Mouse (Mus musculus) lung, adult 2 months (tissue): Measurements from ENCODE around the gene Gramd4. TPM values are rescaled to one million over a fixed set of nuclear protein-coding genes. Genes with fewer than 3 reads are reported as not detected.

Source experiments
- DNase-seq: peaks from one replicate; pipeline ENCODE4 v3.0.0; 2022
- H3K4me1 ChIP-seq: fragments of 200-500 bp; 2 replicates; pipeline ENCODE4 v1.6.1; 2011; ENCODE audit warnings: low read length; ENCODE audit not compliant: control insufficient read depth, insufficient read depth
- H3K4me3 ChIP-seq: fragments of 200-500 bp; replicated peaks from 2 replicates; pipeline ENCODE3; 2011; ENCODE audit warnings: low read depth, mild to moderate bottlenecking, control low read depth, low read length; ENCODE audit errors: extremely low read depth
- CTCF ChIP-seq: fragments of 200-500 bp; IDR thresholded peaks from 2 replicates; pipeline ENCODE4 v1.5.1; 2011; ENCODE audit warnings: mild to moderate bottlenecking, low read length, control low read depth; ENCODE audit not compliant: insufficient read depth
- POLR2A ChIP-seq: fragments of 200-500 bp; IDR thresholded peaks from 2 replicates; pipeline ENCODE4 v1.6.1; 2011; ENCODE audit warnings: low read depth, mild to moderate bottlenecking, control low read depth, low read length, borderline replicate concordance; ENCODE audit errors: extremely low read depth
- WGBS: fragments of 180-500 bp; shearing (Covaris S2); methylation state at CpG from one replicate; pipeline ENCODE4 v1.1.7; 2018; 5-methylcytosine and 5-hydroxymethylcytosine counted together
- polyA plus RNA-seq: library from polyadenylated mRNA; depleted of rRNA; stranded (reverse); fragments of >200 nt; gene quantifications from 2 replicates; pipeline ENCODE4 v1.2.3, GENCODE M21; 2012

Gene Gramd4
- polyA plus RNA-seq, 1 experiment, result 24.4 TPM

DNA sequence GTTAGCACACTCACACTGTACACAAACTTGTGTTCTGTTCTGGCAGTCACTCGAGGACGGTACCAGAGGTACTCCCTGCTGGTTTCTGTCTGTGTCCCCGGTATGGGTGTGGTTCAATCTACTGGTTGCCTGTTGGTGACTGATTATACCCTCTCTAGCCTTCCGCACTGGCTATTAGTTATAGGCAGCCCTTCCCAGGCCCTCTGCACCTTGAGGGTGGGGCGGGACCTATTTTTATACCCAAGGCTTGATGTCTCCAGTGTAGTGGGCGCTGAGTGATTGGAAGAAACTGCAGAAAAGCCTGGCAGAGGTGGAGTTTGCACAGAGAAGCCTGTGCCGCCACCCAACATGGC, 47.8 kb downstream of the Gramd4 start:
- no peaks in the 10 kb centered on the region for H3K4me1 ChIP-seq
- no peak for DNase-seq
- TF ChIP-seq CTCF, result no peak
- no peak overlapping the region for H3K4me3 ChIP-seq
- WGBS, result 85% methylated on average over 7 of the region's 7 CpGs

GRCm38 (mm10) chr15:86105751-86106150, 48.3 kb downstream of the Gramd4 start:
- H3K4me1 ChIP-seq, result no peaks in the 10 kb centered on the region
- WGBS, result 60% methylated on average over 6 of the region's 6 CpGs

DNA sequence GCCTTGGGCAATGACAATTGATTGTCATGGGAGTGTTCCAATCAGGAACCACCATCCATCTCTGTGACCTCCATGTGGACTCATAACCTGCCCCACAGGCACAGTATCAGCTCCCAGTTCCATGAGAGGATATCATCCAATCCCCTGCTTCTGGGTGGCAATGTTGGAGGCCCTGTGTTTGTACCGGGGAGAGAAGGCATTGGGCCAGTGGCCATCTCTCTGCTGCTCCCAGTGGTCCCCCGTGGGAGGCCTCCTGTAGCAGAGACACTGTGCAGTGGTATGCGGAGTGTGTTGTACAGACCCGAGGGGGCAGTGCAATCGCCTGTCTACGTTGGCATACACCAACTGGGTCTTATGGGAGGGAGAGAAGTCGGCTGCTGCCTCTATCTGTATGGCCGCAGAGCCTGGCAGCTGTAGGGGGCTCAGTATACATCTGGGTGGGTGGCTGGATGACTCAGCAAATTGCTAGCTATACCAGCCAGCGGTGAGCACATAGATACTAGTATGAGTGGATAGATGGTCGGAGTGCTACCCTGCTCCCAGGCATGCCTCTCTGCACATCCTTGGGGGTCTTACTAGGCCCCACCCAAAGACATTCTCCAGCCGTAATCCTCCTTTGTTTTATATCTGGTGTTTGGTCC, 50.5 kb downstream of the Gramd4 start:
- 86% methylated on average over 11 of the region's 11 CpGs for WGBS

More at GRCm38 (mm10) chr15:86105751-86106150, 48.3 kb downstream of the Gramd4 start:
- DNase-seq, result no peak
- TF ChIP-seq POLR2A, result no peak
- no peak for TF ChIP-seq CTCF
- H3K4me3 ChIP-seq, result no peak overlapping the region

DNA sequence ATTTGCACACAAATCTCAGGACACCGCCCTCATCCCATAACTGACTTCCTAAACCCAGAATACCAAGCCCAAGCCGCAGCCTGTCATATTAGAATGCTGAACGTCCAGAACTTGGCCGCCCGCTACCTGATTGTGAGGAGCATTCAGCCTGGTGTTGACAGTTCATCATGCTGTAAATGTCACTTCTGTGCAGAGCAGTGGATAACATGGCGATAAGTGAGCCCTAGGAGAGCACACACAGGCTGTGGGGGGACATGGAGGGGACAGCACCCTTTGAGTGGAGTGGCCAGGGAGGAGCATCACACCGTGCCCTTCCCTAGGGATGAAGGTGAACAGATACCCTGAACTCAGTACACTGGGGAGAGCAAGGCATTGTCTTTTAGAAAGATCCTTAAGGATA, 51.8 kb downstream of the Gramd4 start:
- peaks cover 8% of the 10 kb centered on the region for H3K4me1 ChIP-seq

More for the DNA sequence above, 50.5 kb downstream of the Gramd4 start:
- TF ChIP-seq POLR2A, result no peak
- no peak for TF ChIP-seq CTCF
- H3K4me3 ChIP-seq, result no peak overlapping the region
- DNase-seq, result no peak
- H3K4me1 ChIP-seq, result peaks cover 4% of the 10 kb centered on the region

GRCm38 (mm10) chr15:86109650-86110211, 52.2 kb downstream of the Gramd4 start:
- WGBS, result 58% methylated on average over 8 of the region's 8 CpGs
- TF ChIP-seq CTCF (no peak), POLR2A (no peak)
- Histone ChIP-seq H3K4me3 (no peak overlapping the region), H3K4me1 (peaks cover 8% of the 10 kb centered on the region)
- no peak for DNase-seq

More for the DNA sequence above, 51.8 kb downstream of the Gramd4 start:
- DNase-seq, result no peak
- TF ChIP-seq CTCF, result no peak
- TF ChIP-seq POLR2A, result no peak
- WGBS, result 73% methylated on average over 7 of the region's 7 CpGs
- no peak overlapping the region for H3K4me3 ChIP-seq

DNA sequence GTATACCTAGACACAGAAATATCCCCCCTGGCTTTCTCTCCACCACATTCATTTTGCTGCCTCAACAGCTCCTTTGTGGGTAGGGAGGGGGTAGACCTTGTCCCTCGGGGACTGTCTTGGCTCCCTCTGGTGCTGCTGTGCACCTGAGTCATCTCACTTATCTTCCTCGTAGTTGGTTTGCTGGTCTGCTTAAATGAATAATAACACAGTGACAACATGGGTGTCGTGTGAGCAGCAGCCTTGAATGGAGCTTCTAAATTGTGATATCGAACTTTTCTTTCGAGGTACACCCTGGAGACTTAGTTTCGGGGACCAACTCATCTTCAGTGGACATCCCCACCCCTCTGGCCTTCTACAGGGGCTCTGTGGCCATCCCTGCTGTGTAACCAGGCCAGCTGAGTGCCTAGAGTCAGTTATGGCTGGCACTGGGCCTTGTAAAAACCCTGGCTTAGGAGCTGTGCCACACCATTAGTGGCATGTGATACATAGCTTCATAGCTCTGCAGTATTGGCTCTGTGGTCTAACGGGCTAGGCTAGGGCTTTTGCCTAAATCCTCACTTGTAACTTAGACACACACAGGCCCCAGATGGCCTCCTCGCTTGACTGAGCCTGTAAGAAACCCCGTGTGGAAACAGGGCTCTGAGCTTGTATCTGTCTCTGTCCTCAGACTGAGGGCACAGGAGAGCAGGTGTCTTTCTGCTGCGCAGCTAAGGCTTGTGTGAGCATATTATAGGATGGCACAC, 53.0 kb downstream of the Gramd4 start:
- peaks cover 8% of the 10 kb centered on the region for H3K4me1 ChIP-seq
- WGBS, result 81% methylated on average over 10 of the region's 10 CpGs
- no peak for TF ChIP-seq POLR2A
- no peak for TF ChIP-seq CTCF
- DNase-seq, result no peak
- no peak overlapping the region for H3K4me3 ChIP-seq

- no peak for DNase-seq
- Histone ChIP-seq H3K4me1 (peaks cover 8% of the 10 kb centered on the region), H3K4me3 (no peak overlapping the region)
- TF ChIP-seq POLR2A (no peak), CTCF (no peak)
- 45% methylated on average over 10 of the region's 10 CpGs for WGBS
These were observed 55.3 kb downstream of the Gramd4 start for GRCm38 (mm10) chr15:86112707-86113341.

GRCm38 (mm10) chr15:86113342-86113710, 55.8 kb downstream of the Gramd4 start:
- no peak for DNase-seq
- WGBS, result 32% methylated on average over 9 of the region's 9 CpGs
- Histone ChIP-seq H3K4me1 (peaks cover 8% of the 10 kb centered on the region), H3K4me3 (no peak overlapping the region)
- TF ChIP-seq CTCF (no peak), POLR2A (no peak)

- DNase-seq, result no peak
- Histone ChIP-seq H3K4me1 (peaks cover 8% of the 10 kb centered on the region), H3K4me3 (no peak overlapping the region)
- no peak for TF ChIP-seq POLR2A
- no peak for TF ChIP-seq CTCF
- 74% methylated on average over 5 of the region's 5 CpGs for WGBS
These were observed 58.9 kb downstream of the Gramd4 start for GRCm38 (mm10) chr15:86116421-86116820.
